Mouse (Mus musculus) pancreas, adult 10 weeks (tissue): Measurements from ENCODE around the gene Stim2. TPM values are rescaled to one million over a fixed set of nuclear protein-coding genes. Genes with fewer than 3 reads are reported as not detected.

Experiments used
- polyA plus RNA-seq: library from polyadenylated mRNA; stranded (reverse); fragments of 350-450 nt; fragmentation: Illumina TruSeq; extraction: RNeasy Lipid Tissue Mini Kit (QIAGEN cat#74804); gene quantifications from one replicate; pipeline ENCODE4 v1.2.3, GENCODE M21; 2015; ENCODE audit warnings: low read depth, low replicate concordance; ENCODE audit not compliant: insufficient read depth

Gene Stim2
- polyA plus RNA-seq = 7.1 TPM

DNA sequence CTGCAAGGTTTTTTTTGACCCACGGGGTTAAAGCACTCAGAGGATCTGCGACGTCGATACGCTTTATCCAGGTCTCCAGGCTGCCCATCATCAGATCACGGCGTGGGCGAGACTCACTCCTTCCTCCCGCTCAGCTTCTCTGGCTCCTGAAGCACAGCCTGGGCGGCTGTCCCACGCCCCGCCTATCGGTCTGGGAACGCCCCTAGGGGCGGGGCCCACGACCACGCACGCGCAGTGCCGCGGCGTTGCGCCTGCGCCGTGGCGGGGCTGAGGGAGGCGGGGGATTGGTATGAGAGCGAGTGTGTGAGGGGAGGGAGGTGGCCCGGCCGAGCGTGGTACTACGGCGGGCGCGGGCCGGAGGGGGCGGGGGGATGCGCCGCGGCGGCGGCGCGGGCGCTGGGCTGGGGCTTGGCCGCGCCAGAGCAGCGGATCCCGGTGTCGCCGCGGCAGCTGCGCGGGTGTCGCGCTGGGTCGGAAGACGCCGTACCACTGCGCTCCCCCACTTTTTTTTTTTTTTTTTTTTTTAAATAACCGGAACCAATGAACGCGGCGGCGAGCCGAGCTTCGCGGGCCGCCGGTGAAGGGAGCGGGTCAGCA is at the start of gene Stim2:
Gene Stim2, plus strand, starts transcription at position 354 of the 597 bp plus-strand sequence.

Other genes starting within 250 kb of the Stim2 start
- 13.1 TPM for gene Tbc1d19, start 188.9 kb upstream of the Stim2 start, polyA plus RNA-seq